Mouse (Mus musculus) CH12.LX (cell line): ENCODE results near the gene Defb19. TPM values are rescaled to one million over a fixed set of nuclear protein-coding genes. Genes with fewer than 3 reads are reported as not detected.
A peak's percentile ranks its signal among the peaks of the same experiment; 100 is the strongest.

Experiments used
- DNase-seq: peaks from one replicate; pipeline ENCODE4 v3.0.0-alpha.2; 2013; ENCODE audit errors: extremely low read depth
- H3K27ac ChIP-seq: 2 replicates; pipeline ENCODE4 v1.5.1; 2012; ENCODE audit warnings: low read depth, mild to moderate bottlenecking, control low read depth, moderate library complexity; ENCODE audit not compliant: insufficient read depth
- H3K27me3 ChIP-seq: replicated peaks from 2 replicates; pipeline ENCODE3; 2012; ENCODE audit warnings: inconsistent platforms
- H3K36me3 ChIP-seq, 2 experiments: replicated peaks in 1 of 2; 2 replicates each; pipeline versions ENCODE3 to v1.6.1; 2012; ENCODE audit warnings: inconsistent platforms in 1 of 2, low read length in 1 of 2, mild to moderate bottlenecking in 1 of 2, mixed read lengths in 1 of 2, moderate library complexity in 1 of 2; ENCODE audit not compliant: control insufficient read depth in 1 of 2, insufficient read depth in 1 of 2
- H3K4me1 ChIP-seq, 2 experiments: 2 replicates each; pipeline ENCODE4 v1.6.1; 2012; ENCODE audit warnings: inconsistent platforms in 1 of 2, moderate library complexity in 1 of 2; ENCODE audit not compliant: insufficient read depth in 2 of 2, control insufficient read depth in 1 of 2
- H3K4me2 ChIP-seq: 2 replicates; pipeline ENCODE4 v1.6.1; 2012; ENCODE audit warnings: low read depth, mild to moderate bottlenecking, control low read depth; ENCODE audit not compliant: poor library complexity, insufficient read depth, severe bottlenecking
- H3K4me3 ChIP-seq, 3 experiments: fragments of 150-350 bp in 1 of 3; sonication (generic) in 1 of 3; replicated peaks in 1 of 3; 2 replicates each; pipeline versions ENCODE3 to v1.5.1; 2011 to 2012; ENCODE audit warnings: low read depth in 2 of 3, low read length in 2 of 3, mild to moderate bottlenecking in 2 of 3, moderate library complexity in 2 of 3, control low read depth in 1 of 3, improper control_type of control experiment in 1 of 3, inconsistent platforms in 1 of 3, mixed read lengths in 1 of 3; ENCODE audit not compliant: poor library complexity in 1 of 3
- H3K79me2 ChIP-seq: replicated peaks from 2 replicates; pipeline ENCODE4 v1.6.1; 2012; ENCODE audit warnings: mild to moderate bottlenecking, moderate library complexity; ENCODE audit not compliant: control insufficient read depth, poor library complexity, insufficient read depth, severe bottlenecking; ENCODE audit errors: extremely low read depth
- H3K9ac ChIP-seq: 2 replicates; pipeline ENCODE4 v1.6.1; 2012; ENCODE audit warnings: low read depth, mild to moderate bottlenecking, control low read depth, moderate library complexity; ENCODE audit not compliant: insufficient read depth
- H3K9me3 ChIP-seq: replicated peaks from 2 replicates; pipeline ENCODE3; 2012; ENCODE audit warnings: low read length, inconsistent platforms, mixed read lengths
- BHLHE40 ChIP-seq: IDR thresholded peaks from 2 replicates; pipeline ENCODE4 v1.6.1; 2011; ENCODE audit warnings: mild to moderate bottlenecking, low read depth, low read length, improper control_type of control experiment
- CHD2 ChIP-seq: IDR thresholded peaks from 2 replicates; pipeline ENCODE4 v1.6.1; 2011; ENCODE audit warnings: low read length, improper control_type of control experiment
- CTCF ChIP-seq, 2 experiments: IDR thresholded peaks in 1 of 2; conservative IDR thresholded peaks in 1 of 2; 2 replicates each; pipeline ENCODE4 v1.5.1; 2011 to 2012; ENCODE audit warnings: low read depth in 2 of 2, low read length in 2 of 2, improper control_type of control experiment in 1 of 2, inconsistent platforms in 1 of 2, mild to moderate bottlenecking in 1 of 2, moderate library complexity in 1 of 2
- ETS1 ChIP-seq: conservative IDR thresholded peaks from 2 replicates; pipeline ENCODE4 v1.6.1; 2012; ENCODE audit warnings: low read depth, mild to moderate bottlenecking, inconsistent platforms, low read length, improper control_type of control experiment, moderate library complexity
- KAT2A ChIP-seq: IDR thresholded peaks from 2 replicates; pipeline ENCODE4 v1.6.1; 2012; ENCODE audit warnings: low read length, improper control_type of control experiment, inconsistent platforms; ENCODE audit not compliant: insufficient replicate concordance
- MAFK ChIP-seq: IDR thresholded peaks from 2 replicates; pipeline ENCODE4 v1.6.1; 2011; ENCODE audit warnings: low read length, improper control_type of control experiment; ENCODE audit not compliant: insufficient replicate concordance
- MAX ChIP-seq: IDR thresholded peaks from 2 replicates; pipeline ENCODE4 v1.6.1; 2011; ENCODE audit warnings: low read length, improper control_type of control experiment
- MAZ ChIP-seq: IDR thresholded peaks from 2 replicates; pipeline ENCODE4 v1.6.1; 2012; ENCODE audit warnings: low read depth, mild to moderate bottlenecking, inconsistent platforms, low read length, improper control_type of control experiment, moderate library complexity
- MXI1 ChIP-seq: IDR thresholded peaks from 2 replicates; pipeline ENCODE4 v1.6.1; 2011; ENCODE audit warnings: mild to moderate bottlenecking, low read depth, low read length, improper control_type of control experiment
- MYC ChIP-seq: IDR thresholded peaks from 2 replicates; pipeline ENCODE4 v1.6.1; 2011; ENCODE audit warnings: low read depth, mild to moderate bottlenecking, improper control_type of control experiment, low read length
- NRF1 ChIP-seq: IDR thresholded peaks from 2 replicates; pipeline ENCODE4 v1.6.1; 2014; ENCODE audit warnings: low read depth, mild to moderate bottlenecking, inconsistent platforms, low read length, improper control_type of control experiment, moderate library complexity
- RCOR1 ChIP-seq: conservative IDR thresholded peaks from 2 replicates; pipeline ENCODE4 v1.6.1; 2012; ENCODE audit warnings: low read depth, mild to moderate bottlenecking, inconsistent platforms, low read length, improper control_type of control experiment
- SIN3A ChIP-seq: IDR thresholded peaks from 2 replicates; pipeline ENCODE4 v1.6.1; 2012; ENCODE audit warnings: low read length, improper control_type of control experiment, inconsistent platforms
- SMC3 ChIP-seq: IDR thresholded peaks from 2 replicates; pipeline ENCODE4 v1.6.1; 2011; ENCODE audit warnings: low read depth, low read length, improper control_type of control experiment
- TBP ChIP-seq: conservative IDR thresholded peaks from 2 replicates; pipeline ENCODE4 v1.6.1; 2011; ENCODE audit warnings: low read depth, low read length, improper control_type of control experiment
- TCF12 ChIP-seq: IDR thresholded peaks from 2 replicates; pipeline ENCODE4 v1.6.1; 2014; ENCODE audit warnings: low read depth, mild to moderate bottlenecking, inconsistent platforms, low read length, improper control_type of control experiment
- USF1 ChIP-seq: IDR thresholded peaks from 2 replicates; pipeline ENCODE4 v1.6.1; 2014; ENCODE audit warnings: low read depth, mild to moderate bottlenecking, inconsistent platforms, low read length, improper control_type of control experiment
- USF2 ChIP-seq: conservative IDR thresholded peaks from 2 replicates; pipeline ENCODE4 v1.6.1; 2011; ENCODE audit warnings: low read depth, low read length, improper control_type of control experiment
- ZC3H11A ChIP-seq: IDR thresholded peaks from 2 replicates; pipeline ENCODE4 v1.6.1; 2012; ENCODE audit warnings: low read depth, mild to moderate bottlenecking, inconsistent platforms, low read length, improper control_type of control experiment
- ZKSCAN1 ChIP-seq: IDR thresholded peaks from 2 replicates; pipeline ENCODE4 v1.6.1; 2012; ENCODE audit warnings: low read depth, inconsistent platforms, low read length, improper control_type of control experiment, borderline replicate concordance
- ZMIZ1 ChIP-seq: IDR thresholded peaks from 2 replicates; pipeline ENCODE4 v1.6.1; 2012; ENCODE audit warnings: low read depth, mild to moderate bottlenecking, inconsistent platforms, low read length, improper control_type of control experiment
- dilution Hi-C: fragments of 300-500 bp; cut with MboI; formaldehyde crosslinking; loops from 2 replicates; pipeline ENCODE4 v1.14.3; 2020; ENCODE audit warnings: low sequenced_read_pairs; ENCODE audit not compliant: extremely low pct_unique_long_range_greater_than_20kb, extremely low pct_ligation_motif_present
- in situ Hi-C: fragments of 300-500 bp; cut with MboI; formaldehyde crosslinking; loops from 3 replicates; pipeline ENCODE4 v1.14.3; 2019; ENCODE audit warnings: low sequenced_read_pairs, low pct_ligation_motif_present, low pct_unique_long_range_greater_than_20kb, mixed read lengths
- polyA plus RNA-seq: library from polyadenylated mRNA; unstranded; fragments of >175 nt; gene quantifications from 2 replicates; pipeline ENCODE4 v1.2.1, GENCODE M21; 2012; ENCODE audit warnings: low read depth; ENCODE audit not compliant: insufficient read length
- total RNA-seq, 2 experiments: library from RNA; depleted of rRNA; stranded (reverse); fragments of 300-350 nt in 1 of 2; fragments of >200 nt in 1 of 2; gene quantifications; 2 replicates each; pipeline ENCODE4 v1.2.3; 2012 to 2014

Defb19 gene
- total and polyA plus RNA-seq, 3 experiments: not detected

GRCm38 (mm10) chr2:152601275-152601960 lies 21.3 kb upstream of the Defb19 start:
- H3K4me1 ChIP-seq: peaks cover 3 to 9% of the 10 kb centered on the region in 2 experiments; a peak in 2 of 4 replicates
- peaks cover 9% of the 10 kb centered on the region for H3K9me3 ChIP-seq
- TF ChIP-seq CTCF (conservative IDR thresholded peaks at IDR 0.05 in 1 of 2, IDR thresholded peaks at IDR 0.05 in 1 of 2; ENCODE audit: low read depth in 2 of 2, low read length in 2 of 2) (0 out of 4 replicates have a peak, but pooled peaks have one; percentile 22 to 30), MXI1 (no peak)
- H3K4me3 ChIP-seq: no peak overlapping the region
- no peaks in the 10 kb centered on the region for H3K36me3 ChIP-seq
- no peak overlapping the region for H3K27ac ChIP-seq
- in situ Hi-C loops: no loop called here
- peaks cover 7% of the 10 kb centered on the region for H3K27me3 ChIP-seq
- no peaks in the 10 kb centered on the region for H3K79me2 ChIP-seq
- dilution Hi-C loops: no loop called here
- DNase-seq: no peak
- H3K4me2 ChIP-seq: no peak overlapping the region
- no peak overlapping the region for H3K9ac ChIP-seq

- no peak overlapping the region for H3K4me3 ChIP-seq
- TF ChIP-seq RCOR1 (no peak), ZMIZ1 (no peak), SIN3A (no peak), NRF1 (no peak), TCF12 (no peak), ETS1 (no peak), USF2 (no peak), MXI1 (no peak), MAZ (no peak), MAX (no peak), TBP (no peak), USF1 (no peak), ZKSCAN1 (no peak), MAFK (no peak), MYC (no peak), KAT2A (no peak), SMC3 (no peak), ZC3H11A (no peak), CHD2 (no peak), BHLHE40 (no peak)
- no peaks in the 10 kb centered on the region for H3K36me3 ChIP-seq
- H3K4me2 ChIP-seq: no peak overlapping the region
- H3K79me2 ChIP-seq: no peaks in the 10 kb centered on the region
- no peak overlapping the region for H3K27ac ChIP-seq
- no peak overlapping the region for H3K9ac ChIP-seq
- DNase-seq: no peak
- H3K9me3 ChIP-seq: peaks cover 9% of the 10 kb centered on the region
- H3K4me1 ChIP-seq: peaks cover 3 to 7% of the 10 kb centered on the region in 2 experiments; a peak in 2 of 4 replicates
- in situ Hi-C loops (no loop called here), dilution Hi-C loops (no loop called here)
- peaks cover 6% of the 10 kb centered on the region for H3K27me3 ChIP-seq
Measured at GRCm38 (mm10) chr2:152600076-152600475, 20.0 kb upstream of the Defb19 start.
